Mouse (Mus musculus) kidney, postnatal 25 days (tissue): ENCODE data around the gene Olfr324.

Source experiments
- DNase-seq, 2 experiments: peaks; one replicate each; pipeline ENCODE4 v3.0.0; 2021; ENCODE audit warnings: mixed read lengths in 2 of 2

Gene Olfr324

DNA sequence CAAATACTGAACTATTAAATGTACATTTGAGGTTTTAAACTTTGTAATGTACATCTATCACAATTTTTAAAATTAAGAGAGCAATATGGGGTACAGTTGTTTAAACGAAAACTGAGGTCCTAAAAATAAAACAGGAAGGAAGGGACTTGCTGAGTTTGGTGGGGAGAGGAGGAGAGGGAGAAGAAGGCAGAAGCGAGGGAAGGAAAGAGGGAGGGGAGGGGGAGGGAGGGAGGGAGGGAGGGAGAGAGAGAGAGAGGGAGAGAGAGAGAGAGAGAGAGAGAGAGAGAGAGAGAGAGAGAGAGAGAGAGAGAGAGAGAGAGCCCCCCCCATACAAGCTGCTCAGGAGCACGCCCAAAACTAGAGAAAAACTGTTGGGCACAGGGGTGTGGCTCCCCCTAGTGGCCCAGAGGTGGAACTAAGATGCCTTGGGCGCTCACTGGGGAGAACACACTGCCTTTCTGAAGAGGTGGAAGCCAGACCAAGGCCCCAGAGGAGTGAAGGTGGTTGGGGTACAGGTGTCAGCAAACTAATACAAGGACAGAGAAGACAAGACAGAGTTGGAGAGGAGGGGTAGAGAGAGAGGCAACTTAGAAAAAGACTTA, 41.6 kb downstream of the Olfr324 start:
- DNase-seq: peak; percentile 23 to 33

DNA sequence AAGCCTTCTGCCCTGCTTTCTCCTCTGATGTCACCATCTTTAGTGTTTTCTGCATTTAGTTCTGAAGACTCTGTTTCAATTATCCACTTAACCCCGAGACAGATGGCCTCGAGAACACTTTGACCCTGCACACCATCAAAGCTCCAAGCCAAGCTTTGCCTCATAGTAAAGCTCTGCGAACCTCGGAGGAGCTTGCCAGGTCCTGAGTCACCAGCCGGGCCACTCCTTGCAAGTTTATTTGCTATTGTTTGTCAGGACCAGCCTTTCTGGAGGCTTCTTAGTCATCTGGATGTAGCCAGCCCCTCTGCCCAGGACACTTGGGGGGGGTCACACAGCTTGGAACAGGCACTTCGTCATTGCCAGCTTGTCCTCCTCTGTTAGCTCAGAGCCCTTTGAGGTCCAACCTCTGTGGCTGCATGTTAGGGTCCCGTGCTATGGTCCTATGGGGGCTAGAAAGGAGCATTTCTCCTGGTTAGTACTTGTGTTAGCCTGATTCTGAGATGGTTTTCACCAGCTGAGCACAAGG, 43.3 kb downstream of the Olfr324 start:
- DNase-seq: no peak

DNA sequence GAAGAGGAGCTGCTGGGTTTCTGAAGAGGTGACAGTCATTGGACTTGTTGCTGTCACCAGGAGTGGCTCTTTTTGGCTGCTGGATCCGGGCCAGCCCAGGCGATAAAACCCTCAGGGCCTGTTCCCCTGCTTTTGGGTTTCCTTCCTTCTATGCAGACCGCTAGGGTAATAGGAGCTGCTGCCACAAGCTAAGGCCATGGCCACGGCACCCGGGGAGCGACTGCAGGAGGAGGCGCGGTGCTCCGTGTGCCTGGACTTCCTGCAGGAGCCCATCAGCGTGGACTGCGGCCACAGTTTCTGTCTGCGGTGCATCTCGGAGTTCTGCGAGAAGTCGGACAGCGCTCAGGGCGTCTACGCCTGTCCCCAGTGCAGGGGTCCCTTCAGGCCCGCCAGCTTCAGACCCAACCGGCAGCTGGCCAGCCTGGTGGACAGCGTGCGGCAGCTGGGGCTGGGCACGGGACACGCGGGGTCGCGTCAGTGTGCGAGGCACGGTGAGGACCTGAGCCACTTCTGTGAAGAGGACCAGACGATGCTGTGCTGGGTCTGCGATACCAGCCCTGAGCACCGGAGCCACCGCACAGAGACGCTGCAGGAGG, 45.5 kb downstream of the Olfr324 start, which contains the start of gene Trim58:
Gene Trim58, plus strand, starts transcription at position 194 of the 596 bp plus-strand sequence.
- peak in 1 of 2 experiments; percentile 2 for DNase-seq

DNA sequence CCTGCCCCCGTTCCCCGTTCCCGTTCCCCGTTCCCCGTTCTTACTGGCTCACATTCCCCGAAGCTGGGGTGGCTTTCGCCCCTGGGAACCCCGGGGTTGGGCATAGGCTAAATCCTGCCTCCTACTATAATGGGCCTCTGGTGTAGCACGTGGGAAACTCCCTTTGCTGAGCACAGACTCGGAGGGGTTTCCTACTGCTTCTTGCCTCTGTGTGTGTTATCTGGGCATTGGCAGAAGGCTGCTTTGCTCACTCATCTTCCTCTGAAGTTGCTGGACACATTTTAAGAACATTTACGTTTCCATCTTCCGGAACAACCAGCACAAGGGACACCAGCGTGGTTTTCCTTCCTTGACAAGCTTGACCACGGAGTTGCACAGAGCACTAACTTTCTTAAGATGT, 46.1 kb downstream of the Olfr324 start:
- DNase-seq: no peak

DNA sequence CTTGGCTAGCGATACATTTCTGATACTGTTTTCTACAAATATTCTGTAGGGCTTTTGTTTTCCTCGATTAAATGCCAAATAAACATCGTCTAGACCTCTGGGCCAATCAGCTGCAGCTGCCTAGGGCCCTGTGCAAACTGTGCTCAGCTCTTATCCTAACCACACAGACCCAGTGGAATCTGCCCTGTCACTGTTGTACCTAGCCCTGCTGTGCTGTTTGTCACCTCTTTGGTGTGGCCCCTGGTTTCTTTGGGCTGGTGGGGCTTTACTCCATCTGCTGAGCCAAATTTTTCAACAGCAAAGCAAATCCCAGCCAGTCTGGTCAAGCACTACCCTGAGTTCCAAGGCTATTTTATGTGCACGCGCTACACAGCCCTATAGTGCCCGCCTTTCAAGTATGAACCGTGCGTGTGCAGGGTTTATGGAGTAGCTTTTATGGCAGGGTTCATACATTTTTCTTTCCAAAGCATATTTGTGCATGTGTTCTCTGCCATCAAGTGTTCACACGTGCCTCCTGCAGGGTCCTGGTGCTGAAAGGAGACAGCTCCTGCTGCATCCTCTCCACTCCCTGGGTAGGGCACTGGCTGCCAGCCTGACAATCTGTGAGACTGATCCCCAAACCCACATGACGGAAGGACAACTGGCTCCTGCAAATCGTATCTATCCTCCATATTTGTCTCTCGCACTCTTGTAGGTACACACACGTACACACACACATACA, 46.9 kb downstream of the Olfr324 start:
- DNase-seq: no peak

DNA sequence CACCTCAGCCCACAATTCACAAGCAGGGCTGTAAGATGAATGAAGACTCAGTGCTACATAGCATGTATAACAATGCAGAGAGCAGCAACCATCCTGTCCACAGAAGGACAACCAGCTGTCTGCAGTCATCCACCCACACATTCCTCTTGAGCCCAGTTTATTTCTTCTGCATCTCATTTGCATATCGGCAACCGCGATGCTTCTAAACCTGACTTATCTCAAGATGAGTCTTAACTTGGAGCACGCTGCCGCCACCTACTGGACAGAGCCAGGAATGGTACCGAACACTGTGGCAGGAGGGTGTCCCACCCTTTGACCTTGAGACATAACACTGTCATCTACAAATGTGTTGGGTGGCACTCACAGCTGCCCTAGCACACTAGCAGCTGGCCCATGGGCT, 48.4 kb downstream of the Olfr324 start:
- peak in 1 of 2 experiments; percentile 9 for DNase-seq
